Mouse (Mus musculus) embryonic facial prominence, embryonic 15.5 days (tissue): ENCODE data around the gene Cep57l1. TPM values are rescaled to one million over a fixed set of nuclear protein-coding genes. Genes with fewer than 3 reads are reported as not detected.

Experiments used
- ATAC-seq: fragments of 200-750 bp; cut with Nextera tagmentation; 2 replicates; pipeline ENCODE4 v1.8.0; 2017; ENCODE audit warnings: low read depth, moderate TSS enrichment; ENCODE audit not compliant: insufficient number of reproducible peaks, low FRiP score, low TSS enrichment
- H3K27ac ChIP-seq: fragments of 300-500 bp; sonication (generic); replicated peaks from 2 replicates; pipeline ENCODE4 v1.5.1; 2015; ENCODE audit warnings: mild to moderate bottlenecking, inconsistent platforms
- H3K27me3 ChIP-seq: fragments of 300-500 bp; sonication (generic); 2 replicates; pipeline ENCODE4 v1.6.1; 2015; ENCODE audit warnings: inconsistent platforms
- H3K36me3 ChIP-seq: fragments of 300-500 bp; sonication (generic); 2 replicates; pipeline ENCODE4 v1.6.1; 2015; ENCODE audit warnings: mild to moderate bottlenecking, inconsistent platforms
- H3K4me1 ChIP-seq: fragments of 300-500 bp; sonication (generic); 2 replicates; pipeline ENCODE4 v1.6.1; 2015; ENCODE audit warnings: inconsistent platforms
- H3K4me2 ChIP-seq: fragments of 300-500 bp; sonication (generic); replicated peaks from 2 replicates; pipeline ENCODE4 v1.6.1; 2015; ENCODE audit warnings: mild to moderate bottlenecking, inconsistent platforms
- H3K4me3 ChIP-seq: fragments of 300-500 bp; sonication (generic); replicated peaks from 2 replicates; pipeline ENCODE4 v1.5.1; 2015; ENCODE audit warnings: mild to moderate bottlenecking, inconsistent platforms
- H3K9ac ChIP-seq: fragments of 300-500 bp; sonication (generic); 2 replicates; pipeline ENCODE4 v1.6.1; 2015; ENCODE audit warnings: inconsistent platforms
- H3K9me3 ChIP-seq: fragments of 300-500 bp; sonication (generic); replicated peaks from 2 replicates; pipeline ENCODE4 v1.6.1; 2016; ENCODE audit warnings: inconsistent platforms
- WGBS: fragments of 180-500 bp; shearing (Covaris S2); methylation state at CpG from one replicate; pipeline ENCODE4 v1.1.7; 2015; 5-methylcytosine and 5-hydroxymethylcytosine counted together
- polyA plus RNA-seq: library from polyadenylated mRNA; unstranded; fragments of >200 nt; fragmentation: Nextera tagmentation; extraction: Ambion mirVana; gene quantifications from 2 replicates; pipeline ENCODE4 v1.2.1, GENCODE M21; 2015

The Cep57l1 gene
- 23.9 and 24.5 TPM in 2 replicates for polyA plus RNA-seq

DNA sequence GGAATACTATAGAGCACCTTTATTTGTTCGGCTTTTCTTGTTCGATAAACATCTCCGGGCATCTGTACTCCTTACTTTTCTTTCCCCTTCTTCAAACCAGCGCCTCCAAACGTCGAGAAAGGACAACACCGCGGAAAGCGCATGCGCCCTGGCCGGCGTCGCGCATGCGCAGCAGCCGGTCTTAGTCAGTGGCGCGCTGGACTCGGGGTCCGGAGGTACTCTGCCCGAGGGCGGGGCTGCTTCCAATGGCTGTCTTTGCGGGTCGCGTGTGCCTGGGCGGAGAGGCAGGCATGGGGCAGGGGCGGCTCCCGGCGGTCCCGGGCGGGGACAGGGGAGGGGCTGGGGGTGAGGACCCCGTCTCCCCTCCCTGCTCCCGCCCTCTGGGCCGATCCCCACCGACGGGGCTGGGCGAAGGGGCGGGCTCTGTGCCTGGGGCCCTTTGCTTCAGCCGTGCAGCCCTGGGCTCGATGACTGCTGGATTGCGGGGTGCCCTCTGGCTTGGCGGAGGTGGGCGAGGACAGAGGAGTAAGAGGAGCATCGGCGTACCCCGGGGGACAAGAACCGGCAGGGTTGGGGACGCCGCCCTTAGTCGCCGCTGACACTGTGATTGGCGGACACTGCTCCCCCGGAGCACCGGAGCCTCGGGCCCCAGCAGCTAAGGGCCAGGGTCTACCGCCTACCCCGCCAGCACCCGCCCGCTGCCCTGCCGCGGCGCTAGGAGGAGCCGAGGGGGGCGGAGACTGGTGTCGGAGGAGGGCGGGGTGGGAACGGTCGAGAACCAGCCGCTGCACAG, at the start of gene Cep57l1, which contains the start of gene Sesn1:
Gene Cep57l1 (minus strand): TSS at position 101 of the 793 bp plus-strand sequence.
Gene Sesn1 (plus strand): TSS at position 165 of the 793 bp plus-strand sequence.
- H3K9ac ChIP-seq = peak within 1 kb of the TSS; percentile 66
- H3K36me3 ChIP-seq = no peaks in the 10 kb centered on the region
- peak within 1 kb of the TSS; percentile 75 for H3K4me3 ChIP-seq
- peak within 1 kb of the TSS; percentile 78 for H3K4me2 ChIP-seq
- peak; percentile 95 for ATAC-seq
- peaks cover 21% of the 10 kb centered on the region for H3K4me1 ChIP-seq
- no peaks in the 10 kb centered on the region for H3K9me3 ChIP-seq
- peak within 1 kb of the TSS; percentile 98 for H3K27ac ChIP-seq
- H3K27me3 ChIP-seq = no peaks in the 10 kb centered on the region
- under 1% methylated on average over 68 of the region's 69 CpGs for WGBS

DNA sequence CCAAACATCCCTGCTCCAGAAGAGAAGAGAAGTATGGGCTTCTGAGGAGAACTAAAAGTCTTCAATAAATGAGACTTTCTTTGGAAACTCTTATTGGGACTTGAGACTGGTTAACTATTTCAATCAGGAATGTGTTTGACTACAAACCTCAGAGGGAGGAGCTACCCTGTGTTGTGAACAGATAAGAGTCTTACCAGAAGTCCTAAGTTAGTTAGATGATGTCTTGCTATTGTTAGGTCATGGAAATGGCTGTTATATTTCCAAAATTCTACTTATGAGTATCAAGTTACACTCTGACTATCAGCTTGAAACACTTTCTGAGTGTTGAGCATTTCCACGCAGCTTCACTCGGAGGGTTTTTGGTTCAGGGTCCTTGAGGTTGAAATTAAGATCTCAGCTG, 39.0 kb upstream of the Cep57l1 start:
- Histone ChIP-seq H3K4me3 (no peak overlapping the region), H3K27ac (no peak overlapping the region), H3K4me2 (no peak overlapping the region), H3K36me3 (no peaks in the 10 kb centered on the region), H3K27me3 (no peaks in the 10 kb centered on the region), H3K9me3 (no peaks in the 10 kb centered on the region), H3K4me1 (no peaks in the 10 kb centered on the region), H3K9ac (no peak overlapping the region)
- 63% methylated on average over 2 of the region's 2 CpGs for WGBS
- no peak for ATAC-seq

DNA sequence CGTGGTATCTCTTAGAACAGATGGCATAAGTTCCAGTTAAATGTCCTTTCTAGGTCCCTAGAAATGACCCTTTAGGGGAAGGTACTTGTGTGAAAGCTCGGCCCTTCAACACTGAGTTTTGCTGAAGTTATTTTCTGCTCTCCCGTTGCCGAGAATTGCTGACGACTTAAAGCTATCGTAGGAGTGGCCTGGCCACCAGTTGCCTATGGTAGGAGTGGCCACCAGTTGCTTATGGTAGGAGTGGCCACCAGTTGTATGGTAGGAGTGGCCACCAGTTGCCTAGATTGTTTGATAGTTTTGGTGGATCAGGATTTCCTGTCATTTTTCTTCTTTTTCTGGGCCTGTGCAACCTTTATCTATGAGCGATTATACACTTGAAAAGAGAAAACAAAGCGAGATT, 38.1 kb upstream of the Cep57l1 start:
- H3K9me3 ChIP-seq = no peaks in the 10 kb centered on the region
- no peak overlapping the region for H3K9ac ChIP-seq
- WGBS = 94% methylated on average over 8 of the region's 8 CpGs
- H3K4me1 ChIP-seq = no peaks in the 10 kb centered on the region
- H3K27me3 ChIP-seq = no peaks in the 10 kb centered on the region
- H3K4me3 ChIP-seq = no peak overlapping the region
- no peak overlapping the region for H3K27ac ChIP-seq
- H3K36me3 ChIP-seq = no peaks in the 10 kb centered on the region
- ATAC-seq = no peak
- no peak overlapping the region for H3K4me2 ChIP-seq

DNA sequence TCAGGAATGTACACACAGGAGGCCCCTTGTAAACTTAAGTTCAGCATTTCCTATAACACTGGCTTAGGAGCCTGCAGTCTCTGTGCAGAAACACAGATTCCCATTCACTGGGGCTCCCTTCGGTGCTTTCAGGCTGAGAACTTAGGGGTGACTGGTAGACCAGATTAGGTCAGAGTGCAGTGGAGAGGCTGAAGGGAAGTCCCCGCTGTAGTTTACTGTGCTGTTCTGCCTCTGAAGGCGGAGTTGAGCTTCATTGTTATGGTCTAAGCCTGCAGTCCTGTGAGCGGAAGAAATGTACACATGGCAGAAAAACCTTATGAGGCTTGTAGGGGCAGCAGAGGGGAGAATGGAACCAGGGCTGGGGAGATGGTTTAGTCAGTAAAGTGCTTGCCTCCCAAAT, 29.2 kb upstream of the Cep57l1 start:
- Histone ChIP-seq H3K4me2 (no peak overlapping the region), H3K4me3 (no peak overlapping the region), H3K4me1 (no peaks in the 10 kb centered on the region), H3K9me3 (no peaks in the 10 kb centered on the region), H3K27me3 (no peaks in the 10 kb centered on the region), H3K36me3 (no peaks in the 10 kb centered on the region), H3K27ac (no peak overlapping the region), H3K9ac (no peak overlapping the region)
- no peak for ATAC-seq
- 86% methylated on average over 4 of the region's 4 CpGs for WGBS

DNA sequence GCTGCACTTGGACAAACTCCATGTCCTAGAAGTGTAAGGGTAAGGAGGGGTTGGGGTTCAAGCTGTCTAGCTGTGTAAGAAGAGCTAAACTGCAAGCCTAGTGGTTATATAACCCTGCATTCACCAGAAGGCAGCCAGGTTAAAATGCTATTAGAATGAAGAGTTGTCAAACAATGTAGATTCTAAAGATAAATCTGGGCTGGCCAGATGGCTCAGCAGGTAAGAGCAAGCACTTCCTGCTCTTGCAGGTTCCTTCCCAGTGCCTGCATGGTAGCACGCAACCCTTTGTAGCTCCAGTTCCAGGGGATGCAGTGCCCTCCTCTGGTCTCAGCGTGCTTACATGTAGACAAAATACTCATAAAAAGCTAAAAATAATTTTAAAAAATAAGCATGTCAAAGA, 24.5 kb upstream of the Cep57l1 start:
- H3K4me2 ChIP-seq = no peak overlapping the region
- no peak overlapping the region for H3K9ac ChIP-seq
- 85% methylated on average over 2 of the region's 2 CpGs for WGBS
- H3K4me3 ChIP-seq = no peak overlapping the region
- no peaks in the 10 kb centered on the region for H3K36me3 ChIP-seq
- H3K27me3 ChIP-seq = no peaks in the 10 kb centered on the region
- ATAC-seq = no peak
- no peak overlapping the region for H3K27ac ChIP-seq
- no peaks in the 10 kb centered on the region for H3K9me3 ChIP-seq
- peaks cover 11% of the 10 kb centered on the region for H3K4me1 ChIP-seq

DNA sequence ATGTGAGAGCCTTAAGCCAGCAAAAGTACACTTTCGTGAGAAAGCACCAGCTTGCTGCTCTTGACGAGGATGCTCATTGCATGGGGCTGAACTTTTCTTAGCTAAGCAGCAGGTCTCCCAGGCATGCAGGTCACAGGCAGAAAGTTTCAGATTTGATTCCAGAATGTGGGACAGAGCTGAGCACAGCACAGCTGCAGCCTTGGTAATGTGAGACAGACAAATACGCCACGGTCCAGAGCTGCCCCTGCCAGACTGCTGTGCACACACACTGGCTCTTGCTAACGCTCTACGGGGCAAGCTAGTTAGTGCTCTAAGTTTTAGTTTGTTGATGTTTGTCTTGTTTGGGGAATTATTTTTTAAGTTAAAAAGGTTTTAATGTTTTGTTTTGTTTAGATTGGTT, 22.5 kb upstream of the Cep57l1 start:
- H3K9me3 ChIP-seq = no peaks in the 10 kb centered on the region
- no peak overlapping the region for H3K4me2 ChIP-seq
- H3K9ac ChIP-seq = no peak overlapping the region
- H3K27me3 ChIP-seq = no peaks in the 10 kb centered on the region
- ATAC-seq = no peak; the same call in 1 of the 2 replicates
- 0 out of 2 replicates have a peak overlapping the region, but pooled peaks have one; percentile 11 for H3K27ac ChIP-seq
- no peak overlapping the region for H3K4me3 ChIP-seq
- peaks cover 11% of the 10 kb centered on the region for H3K4me1 ChIP-seq
- H3K36me3 ChIP-seq = no peaks in the 10 kb centered on the region
- 35% methylated on average over 6 of the region's 6 CpGs for WGBS

DNA sequence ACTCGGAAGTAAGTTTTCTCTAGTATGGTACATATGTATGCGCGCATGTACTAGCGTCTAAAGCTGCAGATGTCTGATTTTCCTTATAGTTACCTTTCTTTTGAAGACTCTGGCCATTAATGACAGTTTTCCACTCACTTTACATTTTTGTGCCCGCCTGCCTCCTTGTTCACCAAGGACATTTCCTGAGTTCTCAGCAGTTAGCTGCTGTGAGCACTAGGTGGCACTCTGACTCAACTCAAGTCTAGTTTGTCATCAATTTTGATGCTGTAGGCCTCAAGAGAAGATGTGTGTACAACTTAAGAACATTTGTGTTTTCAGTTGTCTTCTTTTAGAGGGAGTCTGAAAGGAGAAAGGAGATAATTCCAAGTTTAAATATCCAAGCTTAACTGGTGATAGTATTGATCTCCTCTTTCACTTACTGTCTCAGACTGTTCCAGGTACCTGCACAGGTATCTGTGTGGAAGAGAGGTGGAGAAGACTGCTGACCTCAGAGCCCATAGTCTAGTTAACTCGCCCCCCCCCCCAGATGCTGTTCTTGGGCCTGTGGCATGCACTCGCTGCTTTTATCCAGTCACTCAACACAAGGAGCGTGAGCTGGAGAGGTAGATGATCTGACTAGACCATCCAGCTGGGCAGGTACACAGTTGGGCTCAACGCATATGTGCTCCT, 21.3 kb upstream of the Cep57l1 start:
- 0 out of 2 replicates have a peak, but pooled peaks have one; percentile 11 for ATAC-seq
- Histone ChIP-seq H3K4me2 (no peak overlapping the region), H3K4me1 (peaks cover 11% of the 10 kb centered on the region)

DNA sequence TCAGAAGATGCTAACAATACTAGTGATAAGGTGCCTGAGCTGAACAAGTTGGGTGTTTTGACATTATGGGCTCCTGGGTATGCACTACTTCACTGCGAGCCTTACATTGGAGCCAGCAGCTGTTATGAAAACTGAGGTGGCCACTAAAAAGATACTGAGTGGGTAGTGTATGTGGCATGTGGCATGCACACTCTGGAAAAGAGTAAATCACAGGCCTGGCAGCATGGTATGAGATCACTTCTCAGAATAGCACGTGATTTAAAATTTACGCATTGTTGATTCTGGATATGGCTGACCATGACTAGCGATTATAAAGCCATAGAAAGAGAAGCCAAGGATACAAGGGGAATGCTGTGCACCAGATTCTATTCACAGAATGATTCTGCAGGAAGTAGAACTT, 20.8 kb upstream of the Cep57l1 start:
- no peak overlapping the region for H3K4me3 ChIP-seq
- ATAC-seq = no peak
- no peak overlapping the region for H3K4me2 ChIP-seq
- H3K27ac ChIP-seq = no peak overlapping the region
- H3K9ac ChIP-seq = no peak overlapping the region
- peaks cover 11% of the 10 kb centered on the region for H3K4me1 ChIP-seq
- H3K27me3 ChIP-seq = no peaks in the 10 kb centered on the region
- whole genome bisulfite sequencing = 53% methylated on average over 4 of the region's 4 CpGs
- H3K36me3 ChIP-seq = no peaks in the 10 kb centered on the region
- no peaks in the 10 kb centered on the region for H3K9me3 ChIP-seq

More for the DNA sequence above, 21.3 kb upstream of the Cep57l1 start:
- Histone ChIP-seq H3K4me3 (no peak overlapping the region), H3K36me3 (no peaks in the 10 kb centered on the region), H3K9me3 (no peaks in the 10 kb centered on the region), H3K27me3 (no peaks in the 10 kb centered on the region), H3K27ac (no peak overlapping the region), H3K9ac (no peak overlapping the region)
- WGBS = 51% methylated on average over 9 of the region's 9 CpGs

DNA sequence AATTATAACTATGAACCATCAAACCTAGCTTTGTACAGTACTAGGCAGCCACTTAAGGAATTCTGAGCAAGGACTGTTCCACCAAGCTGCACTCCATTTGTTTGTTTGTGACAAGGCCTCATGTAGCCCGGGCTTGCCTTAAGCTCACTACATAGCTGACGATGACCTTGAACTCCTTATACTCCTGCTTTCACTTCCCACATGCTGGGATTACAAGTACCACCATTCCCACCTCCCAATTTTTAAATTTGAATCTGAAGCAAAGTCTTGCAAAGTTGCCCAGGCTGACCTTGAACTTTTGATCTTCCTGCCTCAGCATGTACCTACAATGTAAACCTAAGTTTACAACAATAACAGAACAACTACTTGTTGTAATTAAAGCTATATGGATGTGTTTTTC, 20.3 kb upstream of the Cep57l1 start:
- no peaks in the 10 kb centered on the region for H3K9me3 ChIP-seq
- no peak overlapping the region for H3K27ac ChIP-seq
- H3K36me3 ChIP-seq = no peaks in the 10 kb centered on the region
- no peak for ATAC-seq
- no peaks in the 10 kb centered on the region for H3K27me3 ChIP-seq
- H3K4me2 ChIP-seq = no peak overlapping the region
- 88% methylated on average over 2 of the region's 2 CpGs for WGBS
- no peak overlapping the region for H3K9ac ChIP-seq
- H3K4me1 ChIP-seq = peaks cover 11% of the 10 kb centered on the region
- H3K4me3 ChIP-seq = no peak overlapping the region

DNA sequence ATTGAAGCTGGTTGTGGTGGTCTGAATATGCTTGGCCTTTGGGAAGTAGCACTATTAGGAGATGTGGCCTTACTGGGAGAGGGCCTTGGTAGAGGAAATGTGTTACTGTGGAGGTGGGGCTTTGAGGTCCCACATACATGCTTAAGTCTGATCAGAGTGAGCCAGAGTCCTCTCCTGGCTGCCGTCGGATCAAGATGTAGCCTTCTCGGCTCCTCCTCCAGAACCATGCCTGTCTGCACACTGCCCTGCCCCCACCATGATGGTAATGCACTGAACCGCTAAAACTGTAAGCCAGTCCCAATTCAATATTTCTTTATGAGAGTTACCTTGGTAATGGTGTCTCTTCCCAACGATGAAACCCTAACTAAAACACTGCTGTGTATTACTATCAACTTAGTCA, 19.5 kb upstream of the Cep57l1 start:
- ATAC-seq = no peak
- Histone ChIP-seq H3K9me3 (no peaks in the 10 kb centered on the region), H3K4me1 (peaks cover 11% of the 10 kb centered on the region), H3K36me3 (no peaks in the 10 kb centered on the region), H3K9ac (no peak overlapping the region), H3K27me3 (no peaks in the 10 kb centered on the region), H3K4me3 (no peak overlapping the region), H3K27ac (no peak overlapping the region), H3K4me2 (no peak overlapping the region)
- 76% methylated on average over 5 of the region's 5 CpGs for WGBS

DNA sequence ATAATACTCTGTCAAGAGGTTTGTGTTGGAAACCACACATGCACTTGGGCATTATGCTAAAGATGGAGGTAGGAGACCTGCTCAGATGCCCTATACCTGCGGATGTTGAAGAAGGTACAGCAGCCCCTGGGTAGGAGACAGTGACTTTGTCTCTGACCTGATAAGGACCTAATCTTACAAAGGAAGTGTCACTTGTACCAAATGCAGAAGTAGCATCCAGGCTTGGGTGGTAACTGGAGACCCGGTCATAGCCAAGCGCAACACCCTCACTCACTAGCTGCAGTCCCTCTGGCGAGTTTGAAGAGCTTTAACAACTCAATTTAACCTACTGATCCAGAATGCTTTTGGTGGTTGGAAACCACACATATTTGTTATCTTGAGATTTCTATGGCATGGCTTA, 18.1 kb upstream of the Cep57l1 start:
- Histone ChIP-seq H3K4me2 (no peak overlapping the region), H3K4me1 (peaks cover 11% of the 10 kb centered on the region), H3K9me3 (no peaks in the 10 kb centered on the region), H3K36me3 (no peaks in the 10 kb centered on the region), H3K4me3 (no peak overlapping the region), H3K27me3 (no peaks in the 10 kb centered on the region), H3K27ac (no peak overlapping the region), H3K9ac (no peak overlapping the region)
- ATAC-seq = no peak
- 90% methylated on average over 4 of the region's 4 CpGs for WGBS
